Mouse (Mus musculus): ENCODE results near the gene Mast4. TPM values are rescaled to one million over a fixed set of nuclear protein-coding genes. Genes with fewer than 3 reads are reported as not detected.

Gene Mast4
- polyA plus RNA-seq, 1 experiment = 3.7 TPM

GRCm38 (mm10) chr13:102886788-102887187 lies 447.5 kb downstream of the Mast4 start:
- Histone ChIP-seq H3K27ac (replicated peaks; ENCODE audit: low read depth, low read length) (no peak overlapping the region), H3K4me1 (ENCODE audit: control insufficient read depth, insufficient read depth, insufficient read length, low read length) (peaks cover 16% of the 10 kb centered on the region), H3K4me3 (ENCODE audit: insufficient read depth, low read depth, low read length) (no peak overlapping the region)

- Histone ChIP-seq H3K4me3 (ENCODE audit: insufficient read depth, low read depth, low read length) (no peak overlapping the region), H3K4me1 (ENCODE audit: control insufficient read depth, insufficient read depth, insufficient read length, low read length) (peaks cover 16% of the 10 kb centered on the region), H3K27ac (replicated peaks; ENCODE audit: low read depth, low read length) (no peak overlapping the region)
Measured at GRCm38 (mm10) chr13:102886147-102886546, 448.1 kb downstream of the Mast4 start.

GRCm38 (mm10) chr13:102880381-102881076 lies 453.8 kb downstream of the Mast4 start:
- H3K27ac ChIP-seq (replicated peaks; ENCODE audit: low read depth, low read length) = no peak overlapping the region
- H3K4me1 ChIP-seq (ENCODE audit: control insufficient read depth, insufficient read depth, insufficient read length, low read length) = peaks cover 35% of the 10 kb centered on the region

GRCm38 (mm10) chr13:102878631-102879030 lies 455.7 kb downstream of the Mast4 start:
- Histone ChIP-seq H3K4me1 (ENCODE audit: control insufficient read depth, insufficient read depth, insufficient read length, low read length) (peaks cover 41% of the 10 kb centered on the region), H3K4me3 (ENCODE audit: insufficient read depth, low read depth, low read length) (no peak overlapping the region), H3K27ac (replicated peaks; ENCODE audit: low read depth, low read length) (peak overlapping the region; percentile 15)

More at GRCm38 (mm10) chr13:102880381-102881076, 453.8 kb downstream of the Mast4 start:
- H3K4me3 ChIP-seq (ENCODE audit: insufficient read depth, low read depth, low read length) = no peak overlapping the region

GRCm38 (mm10) chr13:102877766-102878325 lies 456.5 kb downstream of the Mast4 start:
- H3K4me1 ChIP-seq (ENCODE audit: control insufficient read depth, insufficient read depth, insufficient read length, low read length) = peaks cover 42% of the 10 kb centered on the region
- peak overlapping the region; percentile 23 for H3K27ac ChIP-seq (replicated peaks; ENCODE audit: low read depth, low read length)
- H3K4me3 ChIP-seq (ENCODE audit: insufficient read depth, low read depth, low read length) = no peak overlapping the region

GRCm38 (mm10) chr13:102877154-102877553 lies 457.1 kb downstream of the Mast4 start:
- no peak overlapping the region for H3K4me3 ChIP-seq (ENCODE audit: insufficient read depth, low read depth, low read length)
- H3K27ac ChIP-seq (replicated peaks; ENCODE audit: low read depth, low read length) = peak overlapping the region; percentile 3
- H3K4me1 ChIP-seq (ENCODE audit: control insufficient read depth, insufficient read depth, insufficient read length, low read length) = peaks cover 43% of the 10 kb centered on the region

GRCm38 (mm10) chr13:102875520-102875919 lies 458.8 kb downstream of the Mast4 start:
- peak overlapping the region; percentile 88 for H3K27ac ChIP-seq (replicated peaks; ENCODE audit: low read depth, low read length)
- H3K4me3 ChIP-seq (ENCODE audit: insufficient read depth, low read depth, low read length) = no peak overlapping the region
- peaks cover 41% of the 10 kb centered on the region for H3K4me1 ChIP-seq (ENCODE audit: control insufficient read depth, insufficient read depth, insufficient read length, low read length)

- no peak overlapping the region for H3K4me3 ChIP-seq (ENCODE audit: insufficient read depth, low read depth, low read length)
- H3K27ac ChIP-seq (replicated peaks; ENCODE audit: low read depth, low read length) = peak overlapping the region; percentile 88
- peaks cover 41% of the 10 kb centered on the region for H3K4me1 ChIP-seq (ENCODE audit: control insufficient read depth, insufficient read depth, insufficient read length, low read length)
Measured at GRCm38 (mm10) chr13:102875144-102875476, 459.2 kb downstream of the Mast4 start.

- Histone ChIP-seq H3K4me3 (ENCODE audit: insufficient read depth, low read depth, low read length) (no peak overlapping the region), H3K4me1 (ENCODE audit: control insufficient read depth, insufficient read depth, insufficient read length, low read length) (peaks cover 41% of the 10 kb centered on the region), H3K27ac (replicated peaks; ENCODE audit: low read depth, low read length) (peak overlapping the region; percentile 65)
Measured at GRCm38 (mm10) chr13:102874465-102875143, 459.7 kb downstream of the Mast4 start.

- Histone ChIP-seq H3K4me3 (ENCODE audit: insufficient read depth, low read depth, low read length) (no peak overlapping the region), H3K27ac (replicated peaks; ENCODE audit: low read depth, low read length) (peak overlapping the region; percentile 51; the same call in 1 of the 2 replicates), H3K4me1 (ENCODE audit: control insufficient read depth, insufficient read depth, insufficient read length, low read length) (peaks cover 43% of the 10 kb centered on the region)
Measured at GRCm38 (mm10) chr13:102873412-102874016, 460.8 kb downstream of the Mast4 start.

- Histone ChIP-seq H3K27ac (replicated peaks; ENCODE audit: low read depth, low read length) (peak overlapping the region; percentile 87), H3K4me3 (ENCODE audit: insufficient read depth, low read depth, low read length) (no peak overlapping the region), H3K4me1 (ENCODE audit: control insufficient read depth, insufficient read depth, insufficient read length, low read length) (peaks cover 28% of the 10 kb centered on the region)
Measured at GRCm38 (mm10) chr13:102871380-102872104, 462.8 kb downstream of the Mast4 start.

- no peak overlapping the region for H3K4me3 ChIP-seq (ENCODE audit: insufficient read depth, low read depth, low read length)
- H3K27ac ChIP-seq (replicated peaks; ENCODE audit: low read depth, low read length) = peak overlapping the region; percentile 92
- peaks cover 24% of the 10 kb centered on the region for H3K4me1 ChIP-seq (ENCODE audit: control insufficient read depth, insufficient read depth, insufficient read length, low read length)
Measured at GRCm38 (mm10) chr13:102869541-102869940, 464.8 kb downstream of the Mast4 start.

GRCm38 (mm10) chr13:102866816-102867215 lies 467.5 kb downstream of the Mast4 start:
- Histone ChIP-seq H3K4me3 (ENCODE audit: insufficient read depth, low read depth, low read length) (no peak overlapping the region), H3K4me1 (ENCODE audit: control insufficient read depth, insufficient read depth, insufficient read length, low read length) (peaks cover 13% of the 10 kb centered on the region), H3K27ac (replicated peaks; ENCODE audit: low read depth, low read length) (no peak overlapping the region)

GRCm38 (mm10) chr13:102865971-102866724 lies 468.1 kb downstream of the Mast4 start:
- Histone ChIP-seq H3K4me1 (ENCODE audit: control insufficient read depth, insufficient read depth, insufficient read length, low read length) (peaks cover 13% of the 10 kb centered on the region), H3K27ac (replicated peaks; ENCODE audit: low read depth, low read length) (no peak overlapping the region), H3K4me3 (ENCODE audit: insufficient read depth, low read depth, low read length) (no peak overlapping the region)

Data from brown adipose tissue, adult 24 weeks (tissue).